Mouse (Mus musculus) brown adipose tissue, adult 24 weeks (tissue): ENCODE measurements at regions not wholly inside any gene's neighbourhood (a gene's known extent, or its start where the extent isn't known, plus 50 kb on each side); places are given as distances from the start of the nearest gene placed in this dataset.

ENCODE experiments used
- H3K27ac ChIP-seq: fragments of 200-500 bp; replicated peaks from 2 replicates; pipeline ENCODE4 v1.5.1; 2012; ENCODE audit warnings: low read depth, mild to moderate bottlenecking, low read length
- H3K4me1 ChIP-seq: fragments of 200-500 bp; 2 replicates; pipeline ENCODE4 v1.6.1; 2012; ENCODE audit warnings: low read length, mixed read lengths; ENCODE audit not compliant: control insufficient read depth, insufficient read depth, insufficient read length
- H3K4me3 ChIP-seq: fragments of 200-500 bp; 2 replicates; pipeline ENCODE4 v1.5.1; 2012; ENCODE audit warnings: low read depth, mild to moderate bottlenecking, low read length, moderate library complexity; ENCODE audit not compliant: insufficient read depth

GRCm38 (mm10) chr15:50361751-50362507 is 3522.8 kb upstream of the Gm7489 start:
- Histone ChIP-seq H3K4me1 (no peaks in the 10 kb centered on the region), H3K27ac (no peak overlapping the region), H3K4me3 (no peak overlapping the region)

- Histone ChIP-seq H3K4me3 (no peak overlapping the region), H3K27ac (no peak overlapping the region)
Observed at GRCm38 (mm10) chr15:50400006-50400781, 3484.5 kb upstream of the Gm7489 start.

GRCm38 (mm10) chr15:50401386-50401785 is 3483.3 kb upstream of the Gm7489 start:
- Histone ChIP-seq H3K27ac (no peak overlapping the region), H3K4me3 (no peak overlapping the region), H3K4me1 (no peaks in the 10 kb centered on the region; the same call in 1 of the 2 replicates)

More at GRCm38 (mm10) chr15:50400006-50400781, 3484.5 kb upstream of the Gm7489 start:
- H3K4me1 ChIP-seq, result no peaks in the 10 kb centered on the region; the same call in 1 of the 2 replicates

GRCm38 (mm10) chr15:50402551-50402950 is 3482.2 kb upstream of the Gm7489 start:
- H3K4me3 ChIP-seq, result no peak overlapping the region

GRCm38 (mm10) chr15:50403883-50404282 is 3480.8 kb upstream of the Gm7489 start:
- Histone ChIP-seq H3K4me3 (no peak overlapping the region), H3K4me1 (no peaks in the 10 kb centered on the region; the same call in 1 of the 2 replicates), H3K27ac (no peak overlapping the region)

More at GRCm38 (mm10) chr15:50402551-50402950, 3482.2 kb upstream of the Gm7489 start:
- Histone ChIP-seq H3K27ac (no peak overlapping the region), H3K4me1 (no peaks in the 10 kb centered on the region; the same call in 1 of the 2 replicates)

GRCm38 (mm10) chr15:50408985-50409384 is 3475.7 kb upstream of the Gm7489 start:
- Histone ChIP-seq H3K4me3 (no peak overlapping the region), H3K4me1 (no peaks in the 10 kb centered on the region; the same call in 1 of the 2 replicates), H3K27ac (no peak overlapping the region)

- no peaks in the 10 kb centered on the region for H3K4me1 ChIP-seq
- no peak overlapping the region for H3K27ac ChIP-seq
- no peak overlapping the region for H3K4me3 ChIP-seq
Observed at GRCm38 (mm10) chr15:50417641-50418040, 3467.1 kb upstream of the Gm7489 start.

- Histone ChIP-seq H3K4me3 (no peak overlapping the region), H3K27ac (no peak overlapping the region), H3K4me1 (no peaks in the 10 kb centered on the region)
Observed at GRCm38 (mm10) chr15:50423082-50423665, 3461.5 kb upstream of the Gm7489 start.

- Histone ChIP-seq H3K4me3 (no peak overlapping the region), H3K4me1 (no peaks in the 10 kb centered on the region), H3K27ac (no peak overlapping the region)
Observed at GRCm38 (mm10) chr15:50449604-50450003, 3435.1 kb upstream of the Gm7489 start.

GRCm38 (mm10) chr15:50472626-50473025 is 3412.1 kb upstream of the Gm7489 start:
- H3K4me1 ChIP-seq, result no peaks in the 10 kb centered on the region
- no peak overlapping the region for H3K27ac ChIP-seq
- no peak overlapping the region for H3K4me3 ChIP-seq

- Histone ChIP-seq H3K4me1 (no peaks in the 10 kb centered on the region), H3K4me3 (no peak overlapping the region), H3K27ac (no peak overlapping the region)
Observed at GRCm38 (mm10) chr15:50498716-50499115, 3386.0 kb upstream of the Gm7489 start.

- Histone ChIP-seq H3K4me3 (no peak overlapping the region), H3K4me1 (no peaks in the 10 kb centered on the region), H3K27ac (no peak overlapping the region)
Observed at GRCm38 (mm10) chr15:50507999-50508624, 3376.6 kb upstream of the Gm7489 start.

- no peak overlapping the region for H3K4me3 ChIP-seq
- H3K4me1 ChIP-seq, result no peaks in the 10 kb centered on the region
- no peak overlapping the region for H3K27ac ChIP-seq
Observed at GRCm38 (mm10) chr15:50513036-50513435, 3371.7 kb upstream of the Gm7489 start.

- no peak overlapping the region for H3K4me3 ChIP-seq
- no peaks in the 10 kb centered on the region for H3K4me1 ChIP-seq
- no peak overlapping the region for H3K27ac ChIP-seq
Observed at GRCm38 (mm10) chr15:50524841-50525240, 3359.9 kb upstream of the Gm7489 start.

- no peak overlapping the region for H3K27ac ChIP-seq
- H3K4me1 ChIP-seq, result no peaks in the 10 kb centered on the region
- H3K4me3 ChIP-seq, result no peak overlapping the region
Observed at GRCm38 (mm10) chr15:50534490-50534889, 3350.2 kb upstream of the Gm7489 start.
